Mouse (Mus musculus) midbrain, embryonic 11.5 days (tissue): ENCODE measurements around the gene Ccnl2. TPM values are rescaled to one million over a fixed set of nuclear protein-coding genes. Genes with fewer than 3 reads are reported as not detected.

ENCODE experiments used
- ATAC-seq: fragments of 200-750 bp; cut with Nextera tagmentation; 2 replicates; pipeline ENCODE4 v1.8.0; 2017; ENCODE audit warnings: moderate TSS enrichment, moderate library complexity; ENCODE audit not compliant: low FRiP score
- DNase-seq: peaks from one replicate; pipeline ENCODE4 v3.0.0; 2015; ENCODE audit warnings: low spot score; ENCODE audit errors: missing footprints
- H3K27ac ChIP-seq: fragments of 300-500 bp; sonication (generic); 2 replicates; pipeline ENCODE4 v1.5.1; 2014; ENCODE audit warnings: low read depth, low read length
- H3K27me3 ChIP-seq: fragments of 300-500 bp; sonication (generic); 2 replicates; pipeline ENCODE4 v1.6.1; 2014; ENCODE audit warnings: mild to moderate bottlenecking, low read length, moderate library complexity, mixed read lengths; ENCODE audit not compliant: control insufficient read depth, insufficient read depth
- H3K36me3 ChIP-seq: fragments of 300-500 bp; sonication (generic); 2 replicates; pipeline ENCODE4 v1.6.1; 2014; ENCODE audit warnings: mild to moderate bottlenecking, low read length, moderate library complexity, mixed read lengths; ENCODE audit not compliant: control insufficient read depth, insufficient read depth
- H3K4me1 ChIP-seq: fragments of 300-500 bp; sonication (generic); 2 replicates; pipeline ENCODE4 v1.6.1; 2014; ENCODE audit warnings: low read length; ENCODE audit not compliant: control insufficient read depth, insufficient read depth
- H3K4me2 ChIP-seq: fragments of 300-500 bp; sonication (generic); 2 replicates; pipeline ENCODE4 v1.6.1; 2014; ENCODE audit warnings: mild to moderate bottlenecking, moderate library complexity
- H3K4me3 ChIP-seq: fragments of 300-500 bp; sonication (generic); 2 replicates; pipeline ENCODE4 v1.5.1; 2014; ENCODE audit warnings: low read depth, low read length
- H3K9ac ChIP-seq: fragments of 300-500 bp; sonication (generic); 2 replicates; pipeline ENCODE4 v1.6.1; 2014; ENCODE audit warnings: low read length
- H3K9me3 ChIP-seq: fragments of 300-500 bp; sonication (generic); 2 replicates; pipeline ENCODE4 v1.6.1; 2016; ENCODE audit warnings: low read length; ENCODE audit not compliant: control insufficient read depth
- WGBS: fragments of 180-500 bp; shearing (Covaris S2); extraction: QIAGEN DNeasy Blood & Tissue Kit; methylation state at CpG from one replicate; pipeline ENCODE4 v1.1.7; 2014; 5-methylcytosine and 5-hydroxymethylcytosine counted together
- polyA plus RNA-seq: library from polyadenylated mRNA; unstranded; fragments of >200 nt; fragmentation: Nextera tagmentation; extraction: Ambion mirVana; gene quantifications from 2 replicates; pipeline ENCODE4 v1.2.1, GENCODE M21; 2014

Gene Ccnl2
- polyA plus RNA-seq, 1 experiment from 2014 or later: 146 TPM

GRCm38 (mm10) chr4:155774971-155775740 is 37.1 kb upstream of the Ccnl2 start:
- Histone ChIP-seq H3K27ac (no peak overlapping the region), H3K9me3 (no peaks in the 10 kb centered on the region), H3K27me3 (peaks cover 21% of the 10 kb centered on the region), H3K36me3 (no peaks in the 10 kb centered on the region), H3K4me2 (peak overlapping the region; percentile 51; the same call in 1 of the 2 replicates), H3K4me1 (peaks cover 10% of the 10 kb centered on the region), H3K4me3 (no peak overlapping the region), H3K9ac (peak overlapping the region; percentile 42; the same call in 1 of the 2 replicates)
- 63% methylated on average over 9 of the region's 9 CpGs for WGBS
- no peak for DNase-seq
- no peak for ATAC-seq

GRCm38 (mm10) chr4:155775855-155776254 is 36.4 kb upstream of the Ccnl2 start:
- H3K4me2 ChIP-seq: no peak overlapping the region
- no peak overlapping the region; the same call in 1 of the 2 replicates for H3K27ac ChIP-seq
- DNase-seq (no peak), ATAC-seq (no peak)
- H3K9me3 ChIP-seq: no peaks in the 10 kb centered on the region
- no peak overlapping the region for H3K4me3 ChIP-seq
- H3K4me1 ChIP-seq: peaks cover 7% of the 10 kb centered on the region; the same call in 1 of the 2 replicates
- H3K36me3 ChIP-seq: no peaks in the 10 kb centered on the region
- 73% methylated on average over 3 of the region's 3 CpGs for WGBS
- peaks cover 21% of the 10 kb centered on the region for H3K27me3 ChIP-seq
- no peak overlapping the region for H3K9ac ChIP-seq

GRCm38 (mm10) chr4:155776704-155777335 is 35.5 kb upstream of the Ccnl2 start:
- Histone ChIP-seq H3K9me3 (no peaks in the 10 kb centered on the region), H3K27ac (no peak overlapping the region), H3K27me3 (peaks cover 21% of the 10 kb centered on the region), H3K36me3 (no peaks in the 10 kb centered on the region), H3K4me2 (no peak overlapping the region), H3K4me3 (no peak overlapping the region), H3K4me1 (peaks cover 7% of the 10 kb centered on the region; the same call in 1 of the 2 replicates), H3K9ac (no peak overlapping the region)
- no peak for DNase-seq
- ATAC-seq: no peak
- WGBS: 30% methylated on average over 2 of the region's 2 CpGs

GRCm38 (mm10) chr4:155777816-155778215 is 34.5 kb upstream of the Ccnl2 start:
- ATAC-seq (no peak), DNase-seq (no peak)
- H3K36me3 ChIP-seq: no peaks in the 10 kb centered on the region
- no peak overlapping the region for H3K4me2 ChIP-seq
- no peak overlapping the region for H3K9ac ChIP-seq
- H3K4me1 ChIP-seq: peaks cover 7% of the 10 kb centered on the region; the same call in 1 of the 2 replicates
- peaks cover 21% of the 10 kb centered on the region for H3K27me3 ChIP-seq
- no peaks in the 10 kb centered on the region for H3K9me3 ChIP-seq
- no peak overlapping the region for H3K4me3 ChIP-seq
- H3K27ac ChIP-seq: no peak overlapping the region
- WGBS: 90% methylated on average over 2 of the region's 2 CpGs

GRCm38 (mm10) chr4:155779498-155779897 is 32.8 kb upstream of the Ccnl2 start:
- peaks cover 7% of the 10 kb centered on the region; the same call in 1 of the 2 replicates for H3K4me1 ChIP-seq
- no peaks in the 10 kb centered on the region for H3K9me3 ChIP-seq
- H3K36me3 ChIP-seq: no peaks in the 10 kb centered on the region
- ATAC-seq: no peak
- DNase-seq: no peak
- peaks cover 6% of the 10 kb centered on the region; the same call in 1 of the 2 replicates for H3K27me3 ChIP-seq
- no peak overlapping the region for H3K4me2 ChIP-seq
- 87% methylated on average over 4 of the region's 4 CpGs for WGBS
- H3K4me3 ChIP-seq: no peak overlapping the region
- H3K9ac ChIP-seq: no peak overlapping the region
- H3K27ac ChIP-seq: no peak overlapping the region

GRCm38 (mm10) chr4:155780895-155781294 is 31.4 kb upstream of the Ccnl2 start:
- WGBS: 45% methylated on average over 6 of the region's 6 CpGs
- H3K9me3 ChIP-seq: no peaks in the 10 kb centered on the region
- no peak for ATAC-seq
- H3K27me3 ChIP-seq: no peaks in the 10 kb centered on the region
- no peaks in the 10 kb centered on the region for H3K36me3 ChIP-seq
- H3K27ac ChIP-seq: no peak overlapping the region
- H3K4me3 ChIP-seq: no peak overlapping the region
- DNase-seq: peak; percentile 83
- no peak overlapping the region for H3K4me2 ChIP-seq
- no peak overlapping the region for H3K9ac ChIP-seq
- peaks cover 3% of the 10 kb centered on the region; the same call in 1 of the 2 replicates for H3K4me1 ChIP-seq

- H3K9ac ChIP-seq: peak overlapping the region; percentile 90
- ATAC-seq (no peak), DNase-seq (peak; percentile 85)
- H3K36me3 ChIP-seq: no peaks in the 10 kb centered on the region
- WGBS: 43% methylated on average over 16 of the region's 16 CpGs
- no peaks in the 10 kb centered on the region for H3K27me3 ChIP-seq
- peak overlapping the region; percentile 78 for H3K4me2 ChIP-seq
- H3K9me3 ChIP-seq: no peaks in the 10 kb centered on the region
- peaks cover 3% of the 10 kb centered on the region; the same call in 1 of the 2 replicates for H3K4me1 ChIP-seq
- peak overlapping the region; percentile 71; the same call in 1 of the 2 replicates for H3K27ac ChIP-seq
- peak overlapping the region; percentile 58 for H3K4me3 ChIP-seq
Observed at GRCm38 (mm10) chr4:155783486-155784080, 28.7 kb upstream of the Ccnl2 start.

- WGBS: under 1% methylated on average over 52 of the region's 52 CpGs
- peak; percentile 98 for DNase-seq
- peak overlapping the region; percentile 78 for H3K4me2 ChIP-seq
- no peaks in the 10 kb centered on the region for H3K36me3 ChIP-seq
- no peaks in the 10 kb centered on the region for H3K27me3 ChIP-seq
- peak overlapping the region; percentile 90 for H3K9ac ChIP-seq
- no peaks in the 10 kb centered on the region for H3K9me3 ChIP-seq
- peak overlapping the region; percentile 58 for H3K4me3 ChIP-seq
- peaks cover 3% of the 10 kb centered on the region; the same call in 1 of the 2 replicates for H3K4me1 ChIP-seq
- peak overlapping the region; percentile 71 for H3K27ac ChIP-seq
- ATAC-seq: peak; percentile 91
Observed at GRCm38 (mm10) chr4:155784081-155784701, 28.1 kb upstream of the Ccnl2 start.
